Mouse (Mus musculus): ENCODE results near the gene A630076J17Rik. TPM values are rescaled to one million over a fixed set of nuclear protein-coding genes. Genes with fewer than 3 reads are reported as not detected.

A630076J17Rik gene
- polyA plus RNA-seq, 1 experiment, result not detected

- DNase-seq, result no peak
- no peak overlapping the region for H3K4me3 ChIP-seq (replicated peaks; ENCODE audit: insufficient read depth, low read depth, low read length)
- no peaks in the 10 kb centered on the region for H3K4me1 ChIP-seq (ENCODE audit: control insufficient read depth, insufficient read depth, low read length)
- H3K27ac ChIP-seq (ENCODE audit: insufficient read depth, low read length), result no peak overlapping the region
- no peak for TF ChIP-seq CTCF (IDR thresholded peaks at IDR 0.05; ENCODE audit: borderline replicate concordance, insufficient read depth, low read depth, low read length)
- TF ChIP-seq POLR2A (IDR thresholded peaks at IDR 0.05; ENCODE audit: borderline replicate concordance, insufficient read depth, low read length), result no peak
- no peaks in the 10 kb centered on the region for H3K27me3 ChIP-seq (ENCODE audit: control insufficient read depth, insufficient read depth, low read length)
- 46% methylated on average over 3 of the region's 3 CpGs for WGBS
Observed at GRCm38 (mm10) chr3:107249042-107249441, 18.6 kb downstream of the A630076J17Rik start.

- Histone ChIP-seq H3K27ac (ENCODE audit: insufficient read depth, low read length) (no peak overlapping the region), H3K4me1 (ENCODE audit: control insufficient read depth, insufficient read depth, low read length) (no peaks in the 10 kb centered on the region), H3K4me3 (replicated peaks; ENCODE audit: insufficient read depth, low read depth, low read length) (no peak overlapping the region), H3K27me3 (ENCODE audit: control insufficient read depth, insufficient read depth, low read length) (no peaks in the 10 kb centered on the region; the same call in 1 of the 2 replicates)
- DNase-seq, result no peak
- TF ChIP-seq CTCF (IDR thresholded peaks at IDR 0.05; ENCODE audit: borderline replicate concordance, insufficient read depth, low read depth, low read length) (no peak), POLR2A (IDR thresholded peaks at IDR 0.05; ENCODE audit: borderline replicate concordance, insufficient read depth, low read length) (no peak)
- WGBS, result 81% methylated on average over 2 of the region's 2 CpGs
Observed at GRCm38 (mm10) chr3:107250320-107250719, 19.9 kb downstream of the A630076J17Rik start.

- no peak for DNase-seq
- 70% methylated on average over 4 of the region's 4 CpGs for WGBS
- no peaks in the 10 kb centered on the region for H3K4me1 ChIP-seq (ENCODE audit: control insufficient read depth, insufficient read depth, low read length)
Observed at GRCm38 (mm10) chr3:107252035-107252434, 21.6 kb downstream of the A630076J17Rik start.

GRCm38 (mm10) chr3:107253925-107254324 lies 23.5 kb downstream of the A630076J17Rik start:
- H3K4me3 ChIP-seq (replicated peaks; ENCODE audit: insufficient read depth, low read depth, low read length), result no peak overlapping the region
- H3K27me3 ChIP-seq (ENCODE audit: control insufficient read depth, insufficient read depth, low read length), result no peaks in the 10 kb centered on the region; the same call in 1 of the 2 replicates
- DNase-seq, result no peak
- TF ChIP-seq CTCF (IDR thresholded peaks at IDR 0.05; ENCODE audit: borderline replicate concordance, insufficient read depth, low read depth, low read length), result no peak
- no peak for TF ChIP-seq POLR2A (IDR thresholded peaks at IDR 0.05; ENCODE audit: borderline replicate concordance, insufficient read depth, low read length)
- WGBS, result 78% methylated on average over 5 of the region's 5 CpGs
- H3K27ac ChIP-seq (ENCODE audit: insufficient read depth, low read length), result no peak overlapping the region
- H3K4me1 ChIP-seq (ENCODE audit: control insufficient read depth, insufficient read depth, low read length), result no peaks in the 10 kb centered on the region

More at GRCm38 (mm10) chr3:107252035-107252434, 21.6 kb downstream of the A630076J17Rik start:
- Histone ChIP-seq H3K27me3 (ENCODE audit: control insufficient read depth, insufficient read depth, low read length) (no peaks in the 10 kb centered on the region; the same call in 1 of the 2 replicates), H3K4me3 (replicated peaks; ENCODE audit: insufficient read depth, low read depth, low read length) (no peak overlapping the region), H3K27ac (ENCODE audit: insufficient read depth, low read length) (no peak overlapping the region)
- no peak for TF ChIP-seq CTCF (IDR thresholded peaks at IDR 0.05; ENCODE audit: borderline replicate concordance, insufficient read depth, low read depth, low read length)
- no peak for TF ChIP-seq POLR2A (IDR thresholded peaks at IDR 0.05; ENCODE audit: borderline replicate concordance, insufficient read depth, low read length)

GRCm38 (mm10) chr3:107255992-107256391 lies 25.6 kb downstream of the A630076J17Rik start:
- WGBS, result 88% methylated on average over 3 of the region's 3 CpGs
- TF ChIP-seq CTCF (IDR thresholded peaks at IDR 0.05; ENCODE audit: borderline replicate concordance, insufficient read depth, low read depth, low read length) (no peak), POLR2A (IDR thresholded peaks at IDR 0.05; ENCODE audit: borderline replicate concordance, insufficient read depth, low read length) (no peak)
- no peak overlapping the region for H3K4me3 ChIP-seq (replicated peaks; ENCODE audit: insufficient read depth, low read depth, low read length)

GRCm38 (mm10) chr3:107256724-107257123 lies 26.3 kb downstream of the A630076J17Rik start:
- no peak overlapping the region for H3K27ac ChIP-seq (ENCODE audit: insufficient read depth, low read length)
- H3K27me3 ChIP-seq (ENCODE audit: control insufficient read depth, insufficient read depth, low read length), result no peaks in the 10 kb centered on the region; the same call in 1 of the 2 replicates
- no peaks in the 10 kb centered on the region for H3K4me1 ChIP-seq (ENCODE audit: control insufficient read depth, insufficient read depth, low read length)
- WGBS, result 80% methylated on average over 7 of the region's 7 CpGs
- no peak overlapping the region for H3K4me3 ChIP-seq (replicated peaks; ENCODE audit: insufficient read depth, low read depth, low read length)
- TF ChIP-seq CTCF (IDR thresholded peaks at IDR 0.05; ENCODE audit: borderline replicate concordance, insufficient read depth, low read depth, low read length) (no peak), POLR2A (IDR thresholded peaks at IDR 0.05; ENCODE audit: borderline replicate concordance, insufficient read depth, low read length) (no peak)
- DNase-seq, result no peak

More at GRCm38 (mm10) chr3:107255992-107256391, 25.6 kb downstream of the A630076J17Rik start:
- Histone ChIP-seq H3K27me3 (ENCODE audit: control insufficient read depth, insufficient read depth, low read length) (no peaks in the 10 kb centered on the region; the same call in 1 of the 2 replicates), H3K4me1 (ENCODE audit: control insufficient read depth, insufficient read depth, low read length) (no peaks in the 10 kb centered on the region), H3K27ac (ENCODE audit: insufficient read depth, low read length) (no peak overlapping the region)
- DNase-seq, result no peak

GRCm38 (mm10) chr3:107257924-107258323 lies 27.5 kb downstream of the A630076J17Rik start:
- Histone ChIP-seq H3K27me3 (ENCODE audit: control insufficient read depth, insufficient read depth, low read length) (no peaks in the 10 kb centered on the region; the same call in 1 of the 2 replicates), H3K4me1 (ENCODE audit: control insufficient read depth, insufficient read depth, low read length) (no peaks in the 10 kb centered on the region), H3K4me3 (replicated peaks; ENCODE audit: insufficient read depth, low read depth, low read length) (no peak overlapping the region), H3K27ac (ENCODE audit: insufficient read depth, low read length) (no peak overlapping the region)
- no peak for DNase-seq
- no peak for TF ChIP-seq POLR2A (IDR thresholded peaks at IDR 0.05; ENCODE audit: borderline replicate concordance, insufficient read depth, low read length)
- no peak for TF ChIP-seq CTCF (IDR thresholded peaks at IDR 0.05; ENCODE audit: borderline replicate concordance, insufficient read depth, low read depth, low read length)
- 77% methylated on average over 5 of the region's 5 CpGs for WGBS
